Mouse (Mus musculus): Measurements from ENCODE around the gene D11Wsu47e. TPM values are rescaled to one million over a fixed set of nuclear protein-coding genes. Genes with fewer than 3 reads are reported as not detected.

The D11Wsu47e gene
- polyA plus RNA-seq, 1 experiment from 2014 or later: 29.7 TPM

DNA sequence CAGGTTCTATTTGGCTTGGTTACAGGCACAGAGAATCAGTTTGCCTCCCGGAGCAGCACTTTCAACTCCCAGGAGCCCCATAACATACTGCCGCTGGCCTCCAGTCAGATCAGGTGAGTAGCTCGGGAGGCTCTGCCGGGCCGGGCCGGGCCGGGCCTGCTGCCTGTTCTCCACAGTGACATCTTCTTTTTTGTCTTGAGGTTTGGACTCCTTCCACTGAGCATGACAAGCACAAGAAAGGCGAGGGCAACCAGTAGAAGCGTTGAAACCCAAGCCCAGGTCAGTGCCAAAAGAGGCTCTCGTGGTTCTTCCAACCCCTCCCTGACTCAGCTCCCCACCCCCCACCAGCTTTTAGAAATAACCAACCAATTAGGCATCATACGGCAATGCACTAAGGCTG, 23.3 kb upstream of the D11Wsu47e start:
- no peaks in the 10 kb centered on the region for H3K27me3 ChIP-seq (ENCODE audit: control insufficient read depth, insufficient read depth, low read length)
- H3K27ac ChIP-seq (ENCODE audit: low read depth, low read length): no peak overlapping the region
- WGBS: 95% methylated on average over 11 of the region's 11 CpGs
- no peak for ATAC-seq (ENCODE audit: low FRiP score, low TSS enrichment)
- H3K4me2 ChIP-seq (replicated peaks; ENCODE audit: low read depth, low read length): no peak overlapping the region
- H3K4me1 ChIP-seq (ENCODE audit: control insufficient read depth, insufficient read depth, low read length): no peaks in the 10 kb centered on the region
- H3K9me3 ChIP-seq (ENCODE audit: control insufficient read depth, low read length): no peaks in the 10 kb centered on the region
- no peak overlapping the region for H3K4me3 ChIP-seq (ENCODE audit: low read length)
- H3K9ac ChIP-seq (ENCODE audit: low read depth, low read length): no peak overlapping the region
- H3K36me3 ChIP-seq (ENCODE audit: control insufficient read depth, insufficient read depth, low read length): peaks cover 85% of the 10 kb centered on the region

DNA sequence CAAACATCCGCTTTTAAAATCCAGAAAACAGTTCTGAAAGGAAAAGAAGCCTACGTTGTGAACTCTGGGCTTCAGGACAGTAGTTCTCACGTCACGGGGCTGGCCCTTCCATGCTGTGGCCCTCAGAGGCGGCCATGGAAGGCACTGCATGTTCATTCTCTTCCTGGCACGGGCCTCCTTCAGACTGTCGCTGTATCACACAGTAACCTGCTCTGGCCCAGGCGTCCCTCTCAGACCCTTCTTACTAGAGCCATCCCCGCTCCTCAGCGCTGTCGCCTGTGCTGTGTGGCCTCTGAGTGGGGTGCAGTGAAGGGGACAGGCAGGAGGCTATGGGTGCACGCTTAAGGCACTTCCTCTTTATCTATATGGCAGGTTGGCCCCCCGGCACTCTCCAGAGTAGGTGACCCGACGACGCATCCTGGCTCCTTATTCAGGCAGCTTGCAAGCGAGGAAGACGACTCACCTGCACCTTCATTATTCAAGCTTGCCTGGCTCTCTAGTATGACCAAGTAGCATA, 22.3 kb upstream of the D11Wsu47e start:
- peaks cover 75% of the 10 kb centered on the region for H3K36me3 ChIP-seq (ENCODE audit: control insufficient read depth, insufficient read depth, low read length)
- no peak overlapping the region for H3K4me2 ChIP-seq (replicated peaks; ENCODE audit: low read depth, low read length)
- H3K9me3 ChIP-seq (ENCODE audit: control insufficient read depth, low read length): no peaks in the 10 kb centered on the region
- H3K4me3 ChIP-seq (ENCODE audit: low read length): no peak overlapping the region
- H3K27me3 ChIP-seq (ENCODE audit: control insufficient read depth, insufficient read depth, low read length): no peaks in the 10 kb centered on the region
- peaks cover 4% of the 10 kb centered on the region; the same call in 1 of the 2 replicates for H3K4me1 ChIP-seq (ENCODE audit: control insufficient read depth, insufficient read depth, low read length)
- ATAC-seq (ENCODE audit: low FRiP score, low TSS enrichment): no peak
- no peak overlapping the region for H3K27ac ChIP-seq (ENCODE audit: low read depth, low read length)
- 90% methylated on average over 18 of the region's 18 CpGs for WGBS
- H3K9ac ChIP-seq (ENCODE audit: low read depth, low read length): no peak overlapping the region

DNA sequence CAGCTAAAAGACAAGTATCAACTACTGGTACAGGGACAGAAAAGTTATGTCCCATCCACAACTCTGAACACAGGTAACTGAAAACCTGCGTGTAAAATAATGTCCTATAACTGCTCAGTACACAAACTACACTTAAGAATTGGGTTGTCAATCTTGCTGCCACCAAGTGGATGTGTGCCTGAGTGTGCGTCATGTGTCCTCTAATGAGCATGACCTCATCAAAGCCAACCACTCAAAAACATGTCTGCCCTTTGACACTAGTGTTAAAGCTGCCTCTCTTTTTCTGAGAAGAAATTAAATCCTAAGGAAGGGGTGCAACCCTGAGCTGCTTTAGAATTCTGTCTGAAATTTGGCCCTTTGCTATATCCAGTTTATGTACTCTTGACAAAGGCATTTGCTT, 19.9 kb upstream of the D11Wsu47e start:
- Histone ChIP-seq H3K36me3 (ENCODE audit: control insufficient read depth, insufficient read depth, low read length) (peaks cover 71% of the 10 kb centered on the region), H3K27ac (ENCODE audit: low read depth, low read length) (no peak overlapping the region), H3K27me3 (ENCODE audit: control insufficient read depth, insufficient read depth, low read length) (no peaks in the 10 kb centered on the region), H3K4me1 (ENCODE audit: control insufficient read depth, insufficient read depth, low read length) (peaks cover 16% of the 10 kb centered on the region; the same call in 1 of the 2 replicates), H3K4me2 (replicated peaks; ENCODE audit: low read depth, low read length) (no peak overlapping the region), H3K9ac (ENCODE audit: low read depth, low read length) (no peak overlapping the region), H3K4me3 (ENCODE audit: low read length) (no peak overlapping the region), H3K9me3 (ENCODE audit: control insufficient read depth, low read length) (no peaks in the 10 kb centered on the region)
- 77% methylated on average over 2 of the region's 2 CpGs for whole genome bisulfite sequencing
- no peak for ATAC-seq (ENCODE audit: low FRiP score, low TSS enrichment)

DNA sequence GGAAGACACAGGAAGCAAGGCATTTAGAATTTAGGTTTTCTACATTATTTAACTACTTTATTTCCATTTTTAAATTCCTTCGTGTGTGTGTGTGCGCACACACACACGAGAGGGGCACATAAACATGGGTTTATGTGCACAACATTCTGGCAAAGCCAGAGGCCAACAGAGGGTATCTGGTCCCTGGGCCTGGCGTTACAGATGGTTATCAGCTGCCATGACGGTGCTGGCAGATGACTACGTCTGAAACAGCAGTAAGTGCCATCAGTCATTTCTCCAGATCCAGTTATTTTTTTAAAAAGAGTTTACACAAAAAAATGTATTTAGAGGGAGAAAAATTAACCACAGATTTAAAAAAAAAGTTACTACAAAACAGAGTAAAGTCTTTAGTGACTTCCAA, 18.0 kb upstream of the D11Wsu47e start:
- no peak overlapping the region for H3K4me2 ChIP-seq (replicated peaks; ENCODE audit: low read depth, low read length)
- 79% methylated on average over 6 of the region's 6 CpGs for WGBS
- H3K27me3 ChIP-seq (ENCODE audit: control insufficient read depth, insufficient read depth, low read length): no peaks in the 10 kb centered on the region
- H3K9ac ChIP-seq (ENCODE audit: low read depth, low read length): no peak overlapping the region
- no peaks in the 10 kb centered on the region for H3K9me3 ChIP-seq (ENCODE audit: control insufficient read depth, low read length)
- H3K4me1 ChIP-seq (ENCODE audit: control insufficient read depth, insufficient read depth, low read length): peaks cover 16% of the 10 kb centered on the region; the same call in 1 of the 2 replicates
- no peak overlapping the region for H3K4me3 ChIP-seq (ENCODE audit: low read length)
- no peak overlapping the region for H3K27ac ChIP-seq (ENCODE audit: low read depth, low read length)
- no peak for ATAC-seq (ENCODE audit: low FRiP score, low TSS enrichment)
- H3K36me3 ChIP-seq (ENCODE audit: control insufficient read depth, insufficient read depth, low read length): peaks cover 56% of the 10 kb centered on the region

DNA sequence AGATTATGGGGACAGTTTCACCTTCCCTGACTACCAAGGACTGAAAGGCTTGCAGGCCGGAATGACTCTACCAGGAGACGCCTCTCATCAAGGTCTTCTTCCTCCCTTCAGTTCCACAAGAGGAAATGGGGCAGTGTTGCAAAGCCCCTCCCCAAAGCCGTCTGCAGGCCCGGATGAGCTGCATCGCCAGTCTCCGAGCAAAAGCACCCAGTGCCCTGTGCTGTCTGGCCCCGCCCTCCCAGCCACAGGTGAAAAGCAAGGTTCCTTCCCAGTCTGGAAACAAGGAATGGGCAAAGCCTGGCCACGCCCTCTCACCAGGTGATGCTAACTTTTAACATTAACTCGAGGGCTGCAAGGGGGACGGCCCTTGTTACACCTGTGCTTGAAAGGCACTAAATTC, 17.6 kb upstream of the D11Wsu47e start:
- Histone ChIP-seq H3K36me3 (ENCODE audit: control insufficient read depth, insufficient read depth, low read length) (peaks cover 56% of the 10 kb centered on the region), H3K9ac (ENCODE audit: low read depth, low read length) (no peak overlapping the region), H3K4me3 (ENCODE audit: low read length) (no peak overlapping the region), H3K27me3 (ENCODE audit: control insufficient read depth, insufficient read depth, low read length) (no peaks in the 10 kb centered on the region), H3K4me2 (replicated peaks; ENCODE audit: low read depth, low read length) (no peak overlapping the region), H3K4me1 (ENCODE audit: control insufficient read depth, insufficient read depth, low read length) (peaks cover 16% of the 10 kb centered on the region; the same call in 1 of the 2 replicates), H3K27ac (ENCODE audit: low read depth, low read length) (peak overlapping the region; percentile 56), H3K9me3 (ENCODE audit: control insufficient read depth, low read length) (no peaks in the 10 kb centered on the region)
- 37% methylated on average over 10 of the region's 10 CpGs for WGBS
- ATAC-seq (ENCODE audit: low FRiP score, low TSS enrichment): peak; percentile 58

DNA sequence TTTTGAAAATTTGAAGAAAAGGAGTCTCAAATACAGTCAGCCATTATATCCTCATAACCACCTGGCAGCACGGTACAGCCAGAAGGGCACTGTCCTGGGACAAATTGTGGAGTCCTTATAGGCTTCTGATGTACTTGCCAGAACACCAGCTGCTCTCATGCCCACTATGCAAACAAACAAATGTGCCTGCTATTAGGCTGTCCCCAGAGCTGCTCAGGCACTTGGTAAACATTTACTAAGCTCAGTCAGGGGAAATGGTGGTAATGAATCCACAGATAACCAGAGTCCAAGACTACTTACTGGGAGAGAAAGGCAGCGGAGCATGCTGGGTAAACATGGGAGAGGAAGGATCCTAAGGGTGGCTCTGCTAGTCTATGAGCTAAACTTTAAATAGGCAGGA, 17.1 kb upstream of the D11Wsu47e start:
- Histone ChIP-seq H3K36me3 (ENCODE audit: control insufficient read depth, insufficient read depth, low read length) (peaks cover 53% of the 10 kb centered on the region), H3K9ac (ENCODE audit: low read depth, low read length) (no peak overlapping the region), H3K27me3 (ENCODE audit: control insufficient read depth, insufficient read depth, low read length) (no peaks in the 10 kb centered on the region), H3K27ac (ENCODE audit: low read depth, low read length) (peak overlapping the region; percentile 56), H3K4me1 (ENCODE audit: control insufficient read depth, insufficient read depth, low read length) (peaks cover 16% of the 10 kb centered on the region; the same call in 1 of the 2 replicates), H3K4me3 (ENCODE audit: low read length) (no peak overlapping the region), H3K9me3 (ENCODE audit: control insufficient read depth, low read length) (no peaks in the 10 kb centered on the region), H3K4me2 (replicated peaks; ENCODE audit: low read depth, low read length) (no peak overlapping the region)
- WGBS: 55% methylated on average over 2 of the region's 2 CpGs
- peak; percentile 47; the same call in 1 of the 2 replicates for ATAC-seq (ENCODE audit: low FRiP score, low TSS enrichment)

DNA sequence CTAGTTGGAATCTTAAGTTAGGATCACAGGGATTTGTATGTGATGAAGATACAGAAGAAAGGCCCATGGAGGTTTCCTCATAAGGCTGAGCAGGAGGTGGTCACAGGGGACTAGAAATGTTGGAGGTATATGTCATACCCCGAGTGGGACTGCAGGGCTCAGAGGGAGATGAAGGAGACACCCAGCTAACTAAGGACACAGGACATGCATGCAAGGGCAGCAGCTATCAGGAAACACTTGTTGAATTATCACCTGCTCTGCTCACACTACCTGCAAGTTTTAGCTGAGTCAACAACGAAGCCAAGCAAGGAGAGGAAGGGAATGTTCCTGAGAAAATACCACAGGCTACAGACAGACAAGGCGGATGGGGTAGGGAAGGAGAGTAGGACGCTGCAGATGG, 16.5 kb upstream of the D11Wsu47e start:
- Histone ChIP-seq H3K27ac (ENCODE audit: low read depth, low read length) (peak overlapping the region; percentile 33; the same call in 1 of the 2 replicates), H3K36me3 (ENCODE audit: control insufficient read depth, insufficient read depth, low read length) (peaks cover 50% of the 10 kb centered on the region)

DNA sequence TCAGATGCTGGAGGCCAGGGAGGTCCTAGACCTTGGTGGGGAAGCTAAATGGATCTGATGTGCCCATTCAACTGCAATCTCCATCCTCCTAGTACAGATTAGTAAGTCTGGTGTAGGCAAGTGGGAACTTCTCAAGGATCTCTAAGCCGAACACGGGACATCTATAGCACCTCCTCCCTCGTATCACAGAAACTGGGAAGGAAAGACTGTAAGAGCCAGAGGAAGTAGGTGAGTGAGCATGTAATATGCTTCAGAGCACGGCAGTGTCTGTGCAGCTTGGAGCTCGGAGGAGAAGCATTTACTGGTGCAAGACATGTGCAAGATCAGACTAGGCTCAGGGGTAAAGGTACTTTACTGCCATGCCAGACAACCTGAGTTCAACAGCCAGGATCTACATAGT, 15.4 kb upstream of the D11Wsu47e start:
- no peak overlapping the region for H3K27ac ChIP-seq (ENCODE audit: low read depth, low read length)
- no peak overlapping the region for H3K4me2 ChIP-seq (replicated peaks; ENCODE audit: low read depth, low read length)
- 78% methylated on average over 5 of the region's 5 CpGs for WGBS
- H3K9me3 ChIP-seq (ENCODE audit: control insufficient read depth, low read length): no peaks in the 10 kb centered on the region
- no peak overlapping the region for H3K4me3 ChIP-seq (ENCODE audit: low read length)
- no peaks in the 10 kb centered on the region for H3K27me3 ChIP-seq (ENCODE audit: control insufficient read depth, insufficient read depth, low read length)
- ATAC-seq (ENCODE audit: low FRiP score, low TSS enrichment): no peak
- peaks cover 16% of the 10 kb centered on the region; the same call in 1 of the 2 replicates for H3K4me1 ChIP-seq (ENCODE audit: control insufficient read depth, insufficient read depth, low read length)
- H3K9ac ChIP-seq (ENCODE audit: low read depth, low read length): no peak overlapping the region
- peaks cover 48% of the 10 kb centered on the region for H3K36me3 ChIP-seq (ENCODE audit: control insufficient read depth, insufficient read depth, low read length)

More for the DNA sequence above, 16.5 kb upstream of the D11Wsu47e start:
- Histone ChIP-seq H3K27me3 (ENCODE audit: control insufficient read depth, insufficient read depth, low read length) (no peaks in the 10 kb centered on the region), H3K4me2 (replicated peaks; ENCODE audit: low read depth, low read length) (no peak overlapping the region), H3K9ac (ENCODE audit: low read depth, low read length) (no peak overlapping the region), H3K9me3 (ENCODE audit: control insufficient read depth, low read length) (no peaks in the 10 kb centered on the region), H3K4me1 (ENCODE audit: control insufficient read depth, insufficient read depth, low read length) (peaks cover 16% of the 10 kb centered on the region; the same call in 1 of the 2 replicates), H3K4me3 (ENCODE audit: low read length) (no peak overlapping the region)
- no peak for ATAC-seq (ENCODE audit: low FRiP score, low TSS enrichment)
- whole genome bisulfite sequencing: 81% methylated on average over 4 of the region's 4 CpGs

DNA sequence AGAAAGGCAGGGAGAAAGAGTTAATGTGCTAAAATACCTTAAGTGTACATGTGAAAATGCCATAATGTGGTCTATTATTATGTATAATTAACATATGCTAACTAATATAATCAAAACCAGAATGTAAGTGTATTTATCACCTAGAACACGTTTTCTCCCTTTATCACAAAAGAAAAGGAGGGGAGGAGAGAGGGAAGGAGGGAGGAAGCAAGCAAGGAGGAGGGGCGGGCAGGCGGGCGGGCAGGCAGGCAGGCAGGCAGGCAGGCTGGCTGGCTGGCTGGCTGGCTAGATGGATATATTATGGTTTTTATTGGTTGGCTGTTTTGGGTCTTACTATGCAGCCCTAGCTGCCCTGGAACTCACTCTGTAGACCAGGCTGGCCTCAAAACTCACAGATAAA, 14.5 kb upstream of the D11Wsu47e start:
- Histone ChIP-seq H3K9me3 (ENCODE audit: control insufficient read depth, low read length) (no peaks in the 10 kb centered on the region), H3K27ac (ENCODE audit: low read depth, low read length) (no peak overlapping the region), H3K4me1 (ENCODE audit: control insufficient read depth, insufficient read depth, low read length) (peaks cover 16% of the 10 kb centered on the region; the same call in 1 of the 2 replicates), H3K36me3 (ENCODE audit: control insufficient read depth, insufficient read depth, low read length) (peaks cover 44% of the 10 kb centered on the region), H3K4me2 (replicated peaks; ENCODE audit: low read depth, low read length) (no peak overlapping the region), H3K9ac (ENCODE audit: low read depth, low read length) (no peak overlapping the region), H3K27me3 (ENCODE audit: control insufficient read depth, insufficient read depth, low read length) (no peaks in the 10 kb centered on the region), H3K4me3 (ENCODE audit: low read length) (no peak overlapping the region)
- ATAC-seq (ENCODE audit: low FRiP score, low TSS enrichment): no peak
- 73% methylated on average over 4 of the region's 4 CpGs for WGBS
